Mouse (Mus musculus) liver, postnatal 0 days (tissue): ENCODE measurements around the gene Rnf145.

Source experiments
- CTCF ChIP-seq: sonication (generic); IDR thresholded peaks from 2 replicates; pipeline ENCODE4 v1.5.1; 2016; ENCODE audit warnings: antibody characterized with exemption, low read depth
- EP300 ChIP-seq: IDR thresholded peaks from 2 replicates; pipeline ENCODE4 v1.6.1; 2016; ENCODE audit warnings: antibody characterized with exemption, low read depth, mild to moderate bottlenecking

DNA sequence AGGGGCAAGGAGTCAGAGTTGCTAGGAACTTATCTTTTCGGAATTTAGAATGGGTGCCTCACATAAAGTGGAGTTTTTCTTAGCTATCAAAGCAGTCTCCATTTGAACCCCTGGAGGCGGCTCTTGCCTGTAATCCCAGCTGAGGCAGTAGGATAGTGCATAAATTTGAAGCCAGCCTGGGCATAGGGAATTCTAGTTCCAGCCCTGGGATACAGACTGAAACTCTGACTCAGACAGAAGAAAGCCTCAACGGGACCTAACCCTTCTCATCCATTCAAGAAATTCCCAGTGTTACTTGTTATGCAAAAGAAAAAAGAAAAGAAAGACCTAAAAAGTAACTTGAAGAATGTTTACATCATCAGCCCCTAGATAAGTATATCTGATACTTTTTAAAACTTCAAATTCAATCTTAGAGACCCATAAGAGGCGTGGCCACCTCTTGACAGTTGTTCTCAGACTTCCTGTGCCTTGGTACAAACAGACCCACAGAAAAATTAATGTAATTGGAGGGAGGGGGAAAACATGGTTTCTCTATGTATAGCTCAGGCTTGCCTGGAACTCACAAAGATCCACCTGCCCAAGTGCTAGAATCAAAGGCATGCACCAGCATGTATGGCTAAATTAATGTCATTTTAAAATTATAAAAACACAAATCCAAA is 47.3 kb upstream of the Rnf145 start:
- TF ChIP-seq CTCF = no peak
- no peak for TF ChIP-seq EP300
